Mouse (Mus musculus): ENCODE data around the gene Gm49358. TPM values are rescaled to one million over a fixed set of nuclear protein-coding genes. Genes with fewer than 3 reads are reported as not detected.

Gene Gm49358
- polyA plus RNA-seq, 1 experiment from 2014 or later, result not detected

GRCm38 (mm10) chr10:86793509-86793951 is 29.8 kb downstream of the Gm49358 start:
- no peak overlapping the region for H3K4me3 ChIP-seq
- H3K9ac ChIP-seq, result no peak overlapping the region
- H3K4me2 ChIP-seq, result no peak overlapping the region
- H3K4me1 ChIP-seq (replicated peaks), result peaks cover 13% of the 10 kb centered on the region
- H3K36me3 ChIP-seq, result no peaks in the 10 kb centered on the region
- no peak overlapping the region for H3K27ac ChIP-seq (replicated peaks)
- ATAC-seq (ENCODE audit: low read depth), result 0 out of 2 replicates have a peak, but pooled peaks have one; percentile 28
- H3K27me3 ChIP-seq, result no peaks in the 10 kb centered on the region
- 73% methylated on average over 2 of the region's 2 CpGs for WGBS
- no peaks in the 10 kb centered on the region for H3K9me3 ChIP-seq

GRCm38 (mm10) chr10:86794196-86794595 is 30.4 kb downstream of the Gm49358 start:
- Histone ChIP-seq H3K9me3 (no peaks in the 10 kb centered on the region), H3K9ac (no peak overlapping the region), H3K4me2 (no peak overlapping the region), H3K4me3 (no peak overlapping the region), H3K36me3 (no peaks in the 10 kb centered on the region), H3K4me1 (replicated peaks) (peaks cover 6% of the 10 kb centered on the region), H3K27me3 (no peaks in the 10 kb centered on the region), H3K27ac (replicated peaks) (no peak overlapping the region)
- WGBS, result 89% methylated on average over 4 of the region's 4 CpGs
- ATAC-seq (ENCODE audit: low read depth), result no peak

- Histone ChIP-seq H3K9me3 (no peaks in the 10 kb centered on the region), H3K27me3 (no peaks in the 10 kb centered on the region), H3K36me3 (no peaks in the 10 kb centered on the region), H3K4me3 (no peak overlapping the region), H3K4me2 (no peak overlapping the region), H3K27ac (replicated peaks) (no peak overlapping the region), H3K4me1 (replicated peaks) (no peaks in the 10 kb centered on the region), H3K9ac (no peak overlapping the region)
- ATAC-seq (ENCODE audit: low read depth), result no peak
- WGBS, result 93% methylated on average over 9 of the region's 9 CpGs
Measured at GRCm38 (mm10) chr10:86794794-86795535, 31.2 kb downstream of the Gm49358 start.

GRCm38 (mm10) chr10:86796073-86796741 is 32.4 kb downstream of the Gm49358 start:
- Histone ChIP-seq H3K27me3 (no peaks in the 10 kb centered on the region), H3K4me2 (no peak overlapping the region), H3K27ac (replicated peaks) (no peak overlapping the region), H3K4me3 (no peak overlapping the region), H3K4me1 (replicated peaks) (no peaks in the 10 kb centered on the region), H3K36me3 (no peaks in the 10 kb centered on the region), H3K9ac (no peak overlapping the region), H3K9me3 (no peaks in the 10 kb centered on the region)
- 88% methylated on average over 5 of the region's 5 CpGs for WGBS
- no peak for ATAC-seq (ENCODE audit: low read depth)

GRCm38 (mm10) chr10:86807362-86807761 is 43.6 kb downstream of the Gm49358 start:
- Histone ChIP-seq H3K4me1 (replicated peaks) (peaks cover 5% of the 10 kb centered on the region), H3K36me3 (no peaks in the 10 kb centered on the region), H3K4me2 (no peak overlapping the region), H3K4me3 (no peak overlapping the region), H3K27me3 (no peaks in the 10 kb centered on the region), H3K27ac (replicated peaks) (no peak overlapping the region), H3K9ac (no peak overlapping the region), H3K9me3 (no peaks in the 10 kb centered on the region)
- ATAC-seq (ENCODE audit: low read depth), result no peak
- 100% methylated on average over 1 of the region's 1 CpGs for WGBS

- no peak overlapping the region for H3K27ac ChIP-seq (replicated peaks)
- H3K4me1 ChIP-seq (replicated peaks), result peaks cover 5% of the 10 kb centered on the region
- 74% methylated on average over 15 of the region's 15 CpGs for WGBS
- H3K4me2 ChIP-seq, result no peak overlapping the region
- H3K9ac ChIP-seq, result no peak overlapping the region
- peak; percentile 57; the same call in 1 of the 2 replicates for ATAC-seq (ENCODE audit: low read depth)
- no peaks in the 10 kb centered on the region for H3K27me3 ChIP-seq
- no peak overlapping the region for H3K4me3 ChIP-seq
- no peaks in the 10 kb centered on the region for H3K9me3 ChIP-seq
- H3K36me3 ChIP-seq, result no peaks in the 10 kb centered on the region
Measured at GRCm38 (mm10) chr10:86808013-86808758, 44.4 kb downstream of the Gm49358 start.

- ATAC-seq (ENCODE audit: low read depth), result no peak
- Histone ChIP-seq H3K27ac (replicated peaks) (no peak overlapping the region), H3K4me3 (no peak overlapping the region), H3K4me1 (replicated peaks) (peaks cover 5% of the 10 kb centered on the region), H3K9ac (no peak overlapping the region), H3K9me3 (no peaks in the 10 kb centered on the region), H3K27me3 (no peaks in the 10 kb centered on the region), H3K4me2 (no peak overlapping the region), H3K36me3 (no peaks in the 10 kb centered on the region)
- WGBS, result 88% methylated on average over 9 of the region's 9 CpGs
Measured at GRCm38 (mm10) chr10:86810000-86810399, 46.2 kb downstream of the Gm49358 start.

- Histone ChIP-seq H3K9me3 (no peaks in the 10 kb centered on the region), H3K27me3 (no peaks in the 10 kb centered on the region), H3K4me3 (no peak overlapping the region), H3K4me2 (no peak overlapping the region), H3K4me1 (replicated peaks) (peaks cover 5% of the 10 kb centered on the region), H3K36me3 (no peaks in the 10 kb centered on the region), H3K27ac (replicated peaks) (no peak overlapping the region), H3K9ac (no peak overlapping the region)
- no peak for ATAC-seq (ENCODE audit: low read depth)
- 91% methylated on average over 5 of the region's 5 CpGs for WGBS
Measured at GRCm38 (mm10) chr10:86810612-86811011, 46.8 kb downstream of the Gm49358 start.

- no peak overlapping the region for H3K27ac ChIP-seq (replicated peaks)
- H3K4me1 ChIP-seq (replicated peaks), result peaks cover 4% of the 10 kb centered on the region
- H3K4me2 ChIP-seq, result no peak overlapping the region
- H3K4me3 ChIP-seq, result no peak overlapping the region
- no peak for ATAC-seq (ENCODE audit: low read depth)
- no peaks in the 10 kb centered on the region for H3K36me3 ChIP-seq
- WGBS, result 81% methylated on average over 19 of the region's 19 CpGs
- no peaks in the 10 kb centered on the region for H3K9me3 ChIP-seq
- H3K27me3 ChIP-seq, result no peaks in the 10 kb centered on the region
- H3K9ac ChIP-seq, result no peak overlapping the region
Measured at GRCm38 (mm10) chr10:86814292-86815131, 50.7 kb downstream of the Gm49358 start.

GRCm38 (mm10) chr10:86815133-86815532 is 51.4 kb downstream of the Gm49358 start:
- 86% methylated on average over 7 of the region's 7 CpGs for WGBS
- Histone ChIP-seq H3K27me3 (no peaks in the 10 kb centered on the region), H3K36me3 (no peaks in the 10 kb centered on the region), H3K9me3 (no peaks in the 10 kb centered on the region), H3K4me2 (no peak overlapping the region), H3K27ac (replicated peaks) (no peak overlapping the region), H3K4me1 (replicated peaks) (peaks cover 10% of the 10 kb centered on the region), H3K9ac (no peak overlapping the region), H3K4me3 (no peak overlapping the region)
- no peak for ATAC-seq (ENCODE audit: low read depth)

- Histone ChIP-seq H3K27me3 (no peaks in the 10 kb centered on the region), H3K9ac (peak overlapping the region; percentile 32), H3K4me3 (no peak overlapping the region), H3K27ac (replicated peaks) (peak overlapping the region; percentile 65; the same call in 1 of the 2 replicates), H3K4me1 (replicated peaks) (peaks cover 15% of the 10 kb centered on the region), H3K4me2 (peak overlapping the region; percentile 14), H3K9me3 (no peaks in the 10 kb centered on the region), H3K36me3 (peaks cover 21% of the 10 kb centered on the region)
- 19% methylated on average over 8 of the region's 8 CpGs for WGBS
- peak; percentile 87 for ATAC-seq (ENCODE audit: low read depth)
Measured at GRCm38 (mm10) chr10:86819649-86820165, 55.9 kb downstream of the Gm49358 start.
